Mouse (Mus musculus): Measurements from ENCODE around the gene Haus6.
A peak's percentile ranks its signal among the peaks of the same experiment; 100 is the strongest.
"Not testable (repeated sequence)": the region's sequence is repeated elsewhere in the genome, so short reads cannot be mapped to it uniquely, and the experiment has no call there.

Haus6 gene

GRCm38 (mm10) chr4:86611524-86612288 lies at the start of gene Haus6:
Gene Haus6 (minus strand): TSS chr4:86612055.
- peak; percentile 94 for DNase-seq (ENCODE audit: low read depth, low spot score)

GRCm38 (mm10) chr4:86657176-86657575 lies 45.3 kb upstream of the Haus6 start:
- no peak for DNase-seq (ENCODE audit: low read depth, low spot score)

- DNase-seq (ENCODE audit: low read depth, low spot score) = not testable (repeated sequence)
Measured at GRCm38 (mm10) chr4:86656410-86656809, 44.6 kb upstream of the Haus6 start.

GRCm38 (mm10) chr4:86651686-86652384 lies 40.0 kb upstream of the Haus6 start:
- no peak for DNase-seq (ENCODE audit: low read depth, low spot score)

- DNase-seq (ENCODE audit: low read depth, low spot score) = not testable (repeated sequence)
Measured at GRCm38 (mm10) chr4:86648394-86648793, 36.5 kb upstream of the Haus6 start.

GRCm38 (mm10) chr4:86637561-86637960 lies 25.7 kb upstream of the Haus6 start:
- not testable (repeated sequence) for DNase-seq (ENCODE audit: low read depth, low spot score)

- DNase-seq (ENCODE audit: low read depth, low spot score) = not testable (repeated sequence)
Measured at GRCm38 (mm10) chr4:86634873-86635272, 23.0 kb upstream of the Haus6 start.

GRCm38 (mm10) chr4:86634312-86634711 lies 22.5 kb upstream of the Haus6 start:
- not testable (repeated sequence) for DNase-seq (ENCODE audit: low read depth, low spot score)

GRCm38 (mm10) chr4:86632556-86632955 lies 20.7 kb upstream of the Haus6 start:
- DNase-seq (ENCODE audit: low read depth, low spot score) = not testable (repeated sequence)

GRCm38 (mm10) chr4:86631831-86632230 lies 20.0 kb upstream of the Haus6 start:
- no peak for DNase-seq (ENCODE audit: low read depth, low spot score)

- DNase-seq (ENCODE audit: low read depth, low spot score) = not testable (repeated sequence)
Measured at GRCm38 (mm10) chr4:86626496-86626895, 14.6 kb upstream of the Haus6 start.

- no peak for DNase-seq (ENCODE audit: low read depth, low spot score)
Measured at GRCm38 (mm10) chr4:86625463-86625862, 13.6 kb upstream of the Haus6 start.

- not testable (repeated sequence) for DNase-seq (ENCODE audit: low read depth, low spot score)
Measured at GRCm38 (mm10) chr4:86622532-86622931, 10.7 kb upstream of the Haus6 start.

GRCm38 (mm10) chr4:86622116-86622515 lies 10.3 kb upstream of the Haus6 start:
- no peak for DNase-seq (ENCODE audit: low read depth, low spot score)

GRCm38 (mm10) chr4:86620506-86620905 lies 8.7 kb upstream of the Haus6 start:
- no peak for DNase-seq (ENCODE audit: low read depth, low spot score)

- no peak for DNase-seq (ENCODE audit: low read depth, low spot score)
Measured at GRCm38 (mm10) chr4:86612289-86612620, 400 bp upstream of the Haus6 start.

GRCm38 (mm10) chr4:86591304-86591703 lies 20.6 kb downstream of the Haus6 start:
- DNase-seq (ENCODE audit: low read depth, low spot score) = no peak

GRCm38 (mm10) chr4:86588236-86588635 lies 23.6 kb downstream of the Haus6 start:
- no peak for DNase-seq (ENCODE audit: low read depth, low spot score)

- no peak for DNase-seq (ENCODE audit: low read depth, low spot score)
Measured at GRCm38 (mm10) chr4:86580591-86580990, 31.3 kb downstream of the Haus6 start.

GRCm38 (mm10) chr4:86580056-86580455 lies 31.8 kb downstream of the Haus6 start:
- no peak for DNase-seq (ENCODE audit: low read depth, low spot score)

- no peak for DNase-seq (ENCODE audit: low read depth, low spot score)
Measured at GRCm38 (mm10) chr4:86576630-86577225, 35.1 kb downstream of the Haus6 start.

- DNase-seq (ENCODE audit: low read depth, low spot score) = no peak
Measured at GRCm38 (mm10) chr4:86576120-86576541, 35.7 kb downstream of the Haus6 start.
